Mouse (Mus musculus): ENCODE results near the gene Tbc1d5.

- TF ChIP-seq TAL1 (IDR thresholded peaks at IDR 0.05; ENCODE audit: low read length): no peak
- TF ChIP-seq GATA1 (IDR thresholded peaks at IDR 0.05; ENCODE audit: low read length): no peak
Measured at GRCm38 (mm10) chr17:50764387-50764786, 414.8 kb downstream of the Tbc1d5 start.

All from erythroblast, embryonic 14.5 days (primary cell).